Mouse (Mus musculus) MEL (cell line): Measurements from ENCODE around the gene Dct.

Experiments
- BHLHE40 ChIP-seq: IDR thresholded peaks from 2 replicates; pipeline ENCODE4 v1.6.1; 2012; ENCODE audit warnings: low read depth, mild to moderate bottlenecking, inconsistent platforms, low read length, improper control_type of control experiment, borderline replicate concordance
- CHD2 ChIP-seq: IDR thresholded peaks from 2 replicates; pipeline ENCODE4 v1.6.1; 2011; ENCODE audit warnings: low read length, improper control_type of control experiment
- CTCF ChIP-seq, 3 experiments: IDR thresholded peaks in 2 of 3; conservative IDR thresholded peaks in 1 of 3; 2 replicates each; pipeline ENCODE4 v1.5.1; 2011 to 2012; ENCODE audit warnings: low read length in 3 of 3, low read depth in 2 of 3, mild to moderate bottlenecking in 2 of 3, improper control_type of control experiment in 1 of 3, inconsistent platforms in 1 of 3, mixed read lengths in 1 of 3, moderate library complexity in 1 of 3; ENCODE audit not compliant: control insufficient read depth in 1 of 3, insufficient read depth in 1 of 3, poor library complexity in 1 of 3, severe bottlenecking in 1 of 3
- ELF1 ChIP-seq: IDR thresholded peaks from 2 replicates; pipeline ENCODE4 v1.6.1; 2014; ENCODE audit warnings: low read depth, mild to moderate bottlenecking, inconsistent platforms, low read length, improper control_type of control experiment, moderate library complexity
- EP300 ChIP-seq, 2 experiments: IDR thresholded peaks; 2 replicates each; pipeline ENCODE4 v1.6.1; 2011; ENCODE audit warnings: improper control_type of control experiment in 2 of 2, low read length in 2 of 2, low read depth in 1 of 2, mild to moderate bottlenecking in 1 of 2
- MAFK ChIP-seq: IDR thresholded peaks from 2 replicates; pipeline ENCODE4 v1.6.1; 2011; ENCODE audit warnings: low read depth, mild to moderate bottlenecking, low read length, improper control_type of control experiment, borderline replicate concordance
- MAX ChIP-seq: IDR thresholded peaks from 2 replicates; pipeline ENCODE4 v1.6.1; 2011; ENCODE audit warnings: low read length, improper control_type of control experiment
- MAZ ChIP-seq: IDR thresholded peaks from 2 replicates; pipeline ENCODE4 v1.6.1; 2012; ENCODE audit warnings: low read depth, mild to moderate bottlenecking, inconsistent platforms, low read length, improper control_type of control experiment
- NRF1 ChIP-seq: IDR thresholded peaks from 2 replicates; pipeline ENCODE4 v1.6.1; 2014; ENCODE audit warnings: low read depth, mild to moderate bottlenecking, inconsistent platforms, low read length, improper control_type of control experiment, moderate library complexity; ENCODE audit not compliant: poor library complexity, insufficient read depth, severe bottlenecking
- POLR2A ChIP-seq, 2 experiments: IDR thresholded peaks; 2 replicates each; pipeline ENCODE4 v1.6.1; 2011 to 2012; ENCODE audit warnings: low read length in 2 of 2, mild to moderate bottlenecking in 2 of 2, control low read depth in 1 of 2, improper control_type of control experiment in 1 of 2, low read depth in 1 of 2, moderate library complexity in 1 of 2; ENCODE audit not compliant: control insufficient read depth in 1 of 2, insufficient read depth in 1 of 2, poor library complexity in 1 of 2
- UBTF ChIP-seq: IDR thresholded peaks from 2 replicates; pipeline ENCODE4 v1.6.1; 2012; ENCODE audit warnings: low read depth, mild to moderate bottlenecking, inconsistent platforms, low read length, improper control_type of control experiment, moderate library complexity, borderline replicate concordance; ENCODE audit not compliant: insufficient read depth
- ZC3H11A ChIP-seq: IDR thresholded peaks from 2 replicates; pipeline ENCODE4 v1.6.1; 2012; ENCODE audit warnings: low read depth, mild to moderate bottlenecking, inconsistent platforms, low read length, improper control_type of control experiment
- ZKSCAN1 ChIP-seq: IDR thresholded peaks from 2 replicates; pipeline ENCODE4 v1.6.1; 2012; ENCODE audit warnings: low read depth, mild to moderate bottlenecking, inconsistent platforms, low read length, improper control_type of control experiment, moderate library complexity
- ZNF384 ChIP-seq: IDR thresholded peaks from 2 replicates; pipeline ENCODE4 v1.6.1; 2012; ENCODE audit warnings: low read depth, mild to moderate bottlenecking, inconsistent platforms, low read length, improper control_type of control experiment

DNA sequence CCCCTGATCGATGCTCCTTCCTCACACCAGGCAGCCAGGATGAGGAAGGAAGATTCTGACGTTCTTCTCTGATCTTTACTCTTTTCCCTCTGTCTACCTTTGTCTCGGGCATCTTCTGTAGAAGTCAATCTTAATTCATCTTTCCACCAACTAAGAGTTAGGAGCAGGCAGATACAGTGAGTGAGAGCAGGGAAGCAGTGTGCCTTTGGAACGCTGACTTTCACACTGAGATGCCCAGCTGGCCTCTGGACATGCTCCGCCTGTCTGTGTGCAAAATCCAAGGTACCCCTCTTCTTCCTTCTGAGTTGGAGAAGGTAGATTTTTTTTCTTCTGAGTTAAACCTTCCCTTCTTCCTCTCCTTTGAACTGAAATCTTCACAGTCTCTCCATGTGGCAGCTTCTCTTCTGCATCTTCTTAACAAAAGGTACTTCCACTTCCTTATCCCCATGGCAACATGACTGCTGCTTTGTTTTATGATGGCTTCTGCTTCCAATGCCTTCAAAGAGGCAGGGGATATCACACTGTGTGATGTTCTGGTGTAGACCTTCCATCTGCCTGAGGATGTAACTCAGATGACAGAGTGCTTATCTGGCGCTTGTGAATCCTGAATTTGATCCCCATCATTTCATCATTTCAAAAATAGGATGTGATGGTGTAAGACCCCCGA, 9.9 kb upstream of the Dct start:
- no peak for TF ChIP-seq ELF1
- no peak for TF ChIP-seq CTCF (IDR thresholded peaks at IDR 0.05 in 2 of 3, conservative IDR thresholded peaks at IDR 0.05 in 1 of 3; ENCODE audit: control insufficient read depth in 1 of 3, insufficient read depth in 1 of 3, low read depth in 2 of 3, low read length in 3 of 3, poor library complexity in 1 of 3, severe bottlenecking in 1 of 3)
- no peak for TF ChIP-seq MAZ
- TF ChIP-seq EP300 (IDR thresholded peaks at IDR 0.05; ENCODE audit: low read depth in 1 of 2, low read length in 2 of 2) = no peak
- no peak for TF ChIP-seq MAFK
- no peak for TF ChIP-seq NRF1
- no peak for TF ChIP-seq POLR2A (IDR thresholded peaks at IDR 0.05; ENCODE audit: control insufficient read depth in 1 of 2, insufficient read depth in 1 of 2, low read depth in 1 of 2, low read length in 2 of 2, poor library complexity in 1 of 2)
- TF ChIP-seq ZNF384 = no peak
- no peak for TF ChIP-seq ZKSCAN1
- no peak for TF ChIP-seq CHD2
- TF ChIP-seq MAX = no peak
- no peak for TF ChIP-seq BHLHE40
- TF ChIP-seq UBTF = no peak
- TF ChIP-seq ZC3H11A = no peak
